Mouse (Mus musculus): ENCODE measurements around the gene Itga8. TPM values are rescaled to one million over a fixed set of nuclear protein-coding genes. Genes with fewer than 3 reads are reported as not detected.

Itga8 gene
- polyA plus RNA-seq, 1 experiment from 2014 or later, result 37.4 TPM

DNA sequence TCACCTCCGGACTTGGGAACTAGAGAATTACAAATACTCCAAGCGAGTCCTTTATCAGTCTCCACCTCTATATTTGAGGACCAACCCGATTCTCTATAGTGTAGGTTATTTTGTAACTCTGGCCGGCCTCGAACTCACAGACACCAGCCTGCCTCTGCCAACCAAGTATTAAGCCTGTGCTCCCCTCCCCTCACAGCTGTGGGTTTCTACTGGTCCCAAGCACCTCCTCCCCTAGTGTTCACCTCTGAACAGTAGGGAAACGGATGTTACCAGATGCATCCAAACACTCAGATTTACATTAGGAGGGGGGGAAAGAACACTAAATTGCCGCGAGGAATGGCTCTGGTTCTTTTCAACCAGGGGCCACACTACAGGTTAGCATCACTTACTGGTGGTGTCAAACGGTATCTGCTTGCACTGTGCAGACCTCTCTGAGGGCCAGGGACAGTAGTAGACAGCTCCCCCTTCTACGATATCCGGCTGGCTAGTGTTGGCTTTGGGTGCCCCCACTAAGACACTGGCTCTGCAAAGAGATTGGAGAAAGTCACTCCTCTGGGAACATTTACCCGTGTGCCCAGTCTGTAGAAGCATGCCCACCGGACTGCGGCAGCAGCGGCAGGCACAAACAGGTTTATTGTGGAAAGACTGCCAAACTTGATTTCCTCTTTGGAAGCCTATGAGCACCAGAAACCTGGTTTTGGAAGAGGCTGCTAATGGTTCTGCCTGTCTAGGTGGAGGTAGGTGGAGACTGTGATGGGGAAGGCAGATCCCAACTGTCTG lies 1.1 kb downstream of the Itga8 start:
- ATAC-seq (replicated peaks; ENCODE audit: low FRiP score, low read depth), result no peak
- H3K9ac ChIP-seq (ENCODE audit: low read depth, low read length), result peak overlapping the region; percentile 64
- no peaks in the 10 kb centered on the region for H3K27me3 ChIP-seq (ENCODE audit: insufficient read depth, low read length)
- peak overlapping the region; percentile 84 for H3K4me2 ChIP-seq (ENCODE audit: low read length)
- H3K4me1 ChIP-seq (replicated peaks; ENCODE audit: insufficient read depth, low read length), result 0 out of 2 replicates have a peak, but pooled peaks cover 5% of the 10 kb centered on the region
- no peaks in the 10 kb centered on the region for H3K9me3 ChIP-seq (replicated peaks; ENCODE audit: low read length)
- no peaks in the 10 kb centered on the region for H3K36me3 ChIP-seq (ENCODE audit: insufficient read depth, low read length)
- peak; percentile 53 for DNase-seq (ENCODE audit: low spot score)
- peak overlapping the region; percentile 65 for H3K4me3 ChIP-seq (replicated peaks; ENCODE audit: low read depth, low read length)
- no peak for TF ChIP-seq CTCF (IDR thresholded peaks at IDR 0.05; ENCODE audit: low read depth)
- 43% methylated on average over 15 of the region's 15 CpGs for WGBS
- H3K27ac ChIP-seq, result 0 out of 2 replicates have a peak overlapping the region, but pooled peaks have one; percentile 27

DNA sequence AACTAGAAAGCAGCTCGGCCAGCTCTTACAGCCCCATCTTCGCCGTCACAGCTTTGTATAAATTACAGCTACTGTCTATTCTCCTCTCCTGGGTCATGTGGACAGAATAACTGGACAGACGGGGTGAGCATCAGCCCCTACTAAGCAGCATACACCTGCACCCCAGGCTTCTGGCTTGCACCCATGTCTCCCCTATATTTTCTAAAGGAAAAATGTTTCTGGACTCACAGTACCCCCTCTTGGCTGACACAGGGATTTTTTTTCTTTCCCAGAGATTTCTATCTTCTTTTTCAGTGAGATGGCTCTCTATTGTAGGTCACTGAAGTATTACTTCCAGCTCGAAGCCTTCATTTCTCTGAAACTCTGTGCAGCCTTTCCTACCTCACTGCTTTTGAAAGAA lies 4.4 kb downstream of the Itga8 start:
- Histone ChIP-seq H3K9me3 (replicated peaks; ENCODE audit: low read length) (no peaks in the 10 kb centered on the region), H3K4me1 (replicated peaks; ENCODE audit: insufficient read depth, low read length) (peaks cover 14% of the 10 kb centered on the region; the same call in 1 of the 2 replicates), H3K4me2 (ENCODE audit: low read length) (no peak overlapping the region), H3K9ac (ENCODE audit: low read depth, low read length) (no peak overlapping the region), H3K36me3 (ENCODE audit: insufficient read depth, low read length) (no peaks in the 10 kb centered on the region), H3K27ac (no peak overlapping the region), H3K4me3 (replicated peaks; ENCODE audit: low read depth, low read length) (no peak overlapping the region), H3K27me3 (ENCODE audit: insufficient read depth, low read length) (no peaks in the 10 kb centered on the region)
- WGBS, result 73% methylated on average over 5 of the region's 5 CpGs
- ATAC-seq (replicated peaks; ENCODE audit: low FRiP score, low read depth), result no peak
- DNase-seq (ENCODE audit: low spot score), result no peak
- peak; percentile 45 for TF ChIP-seq CTCF (IDR thresholded peaks at IDR 0.05; ENCODE audit: low read depth)

DNA sequence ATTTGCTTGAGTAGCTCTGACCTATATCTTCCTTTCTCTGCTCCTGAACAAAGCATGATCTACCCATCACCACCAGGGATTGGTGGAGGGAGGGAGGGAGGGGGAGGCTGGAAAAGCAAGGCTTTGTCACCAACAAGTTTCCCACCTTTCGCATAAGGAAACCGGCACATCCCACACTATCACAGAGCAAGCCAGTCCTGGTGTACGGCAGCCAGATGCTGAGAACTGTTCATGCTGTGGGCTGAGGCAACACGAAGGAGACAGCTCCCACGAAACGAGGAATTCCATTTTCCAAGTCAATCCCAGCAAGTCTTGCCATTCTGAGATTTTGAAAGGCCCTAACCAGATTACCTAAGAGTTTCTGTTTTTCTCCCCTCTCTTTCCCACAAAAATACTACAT lies 6.6 kb downstream of the Itga8 start:
- TF ChIP-seq CTCF (IDR thresholded peaks at IDR 0.05; ENCODE audit: low read depth), result no peak
- ATAC-seq (replicated peaks; ENCODE audit: low FRiP score, low read depth) (no peak), DNase-seq (ENCODE audit: low spot score) (no peak)
- Histone ChIP-seq H3K27ac (no peak overlapping the region), H3K4me2 (ENCODE audit: low read length) (no peak overlapping the region), H3K9me3 (replicated peaks; ENCODE audit: low read length) (no peaks in the 10 kb centered on the region), H3K4me1 (replicated peaks; ENCODE audit: insufficient read depth, low read length) (peaks cover 14% of the 10 kb centered on the region; the same call in 1 of the 2 replicates), H3K4me3 (replicated peaks; ENCODE audit: low read depth, low read length) (no peak overlapping the region), H3K27me3 (ENCODE audit: insufficient read depth, low read length) (no peaks in the 10 kb centered on the region), H3K9ac (ENCODE audit: low read depth, low read length) (no peak overlapping the region), H3K36me3 (ENCODE audit: insufficient read depth, low read length) (no peaks in the 10 kb centered on the region)
- 46% methylated on average over 6 of the region's 6 CpGs for WGBS

DNA sequence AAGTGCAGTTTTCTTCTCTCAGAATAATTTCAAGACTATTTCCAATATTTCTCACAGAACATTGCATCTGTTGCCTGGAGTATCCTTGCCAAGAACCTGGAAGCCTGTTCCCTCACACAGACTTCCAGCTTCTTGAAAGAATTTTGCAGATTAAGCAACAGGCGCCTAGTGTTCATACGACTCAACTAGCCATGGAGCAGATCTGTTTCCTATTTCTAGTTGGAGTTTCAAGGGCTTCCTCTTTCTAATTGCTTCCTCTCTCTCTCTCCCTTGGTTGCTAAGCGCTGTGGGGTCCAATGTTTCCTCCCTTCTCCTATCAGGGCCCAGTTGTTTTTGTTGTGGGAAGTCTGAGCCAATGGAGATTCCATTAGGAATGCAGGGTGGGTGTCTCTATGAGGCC lies 7.7 kb downstream of the Itga8 start:
- Histone ChIP-seq H3K4me3 (replicated peaks; ENCODE audit: low read depth, low read length) (no peak overlapping the region), H3K4me1 (replicated peaks; ENCODE audit: insufficient read depth, low read length) (peaks cover 13% of the 10 kb centered on the region; the same call in 1 of the 2 replicates), H3K9ac (ENCODE audit: low read depth, low read length) (no peak overlapping the region), H3K36me3 (ENCODE audit: insufficient read depth, low read length) (no peaks in the 10 kb centered on the region), H3K4me2 (ENCODE audit: low read length) (no peak overlapping the region), H3K27me3 (ENCODE audit: insufficient read depth, low read length) (no peaks in the 10 kb centered on the region), H3K9me3 (replicated peaks; ENCODE audit: low read length) (no peaks in the 10 kb centered on the region), H3K27ac (no peak overlapping the region)
- WGBS, result 34% methylated on average over 3 of the region's 3 CpGs
- no peak; the same call in 1 of the 2 replicates for ATAC-seq (replicated peaks; ENCODE audit: low FRiP score, low read depth)
- peak; percentile 64 for DNase-seq (ENCODE audit: low spot score)
- TF ChIP-seq CTCF (IDR thresholded peaks at IDR 0.05; ENCODE audit: low read depth), result no peak

DNA sequence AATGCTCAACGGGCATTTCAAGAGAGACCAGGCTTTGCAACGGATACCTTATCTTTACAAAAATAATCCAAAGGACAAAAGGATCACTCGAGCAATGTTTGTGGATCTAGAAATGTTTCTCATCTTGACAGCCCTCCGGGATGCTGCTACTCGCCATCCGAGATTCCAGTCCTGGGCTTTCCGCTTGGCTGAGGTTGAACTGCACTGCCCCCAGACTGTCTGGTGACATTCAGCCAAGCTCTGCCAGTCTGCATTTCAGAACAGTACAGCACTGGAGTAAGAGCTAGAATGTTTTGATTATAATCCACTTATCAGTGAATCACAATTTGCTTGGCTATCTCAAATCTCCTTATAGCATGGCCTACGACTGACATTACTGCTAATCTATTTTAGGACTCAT lies 8.3 kb downstream of the Itga8 start:
- H3K36me3 ChIP-seq (ENCODE audit: insufficient read depth, low read length), result no peaks in the 10 kb centered on the region
- no peak overlapping the region for H3K4me2 ChIP-seq (ENCODE audit: low read length)
- TF ChIP-seq CTCF (IDR thresholded peaks at IDR 0.05; ENCODE audit: low read depth), result peak; percentile 11; the same call in 1 of the 2 replicates
- DNase-seq (ENCODE audit: low spot score), result peak; percentile 68
- no peak overlapping the region for H3K27ac ChIP-seq
- 49% methylated on average over 8 of the region's 8 CpGs for WGBS
- H3K4me1 ChIP-seq (replicated peaks; ENCODE audit: insufficient read depth, low read length), result peaks cover 10% of the 10 kb centered on the region; the same call in 1 of the 2 replicates
- ATAC-seq (replicated peaks; ENCODE audit: low FRiP score, low read depth), result no peak; the same call in 1 of the 2 replicates
- no peak overlapping the region for H3K9ac ChIP-seq (ENCODE audit: low read depth, low read length)
- no peaks in the 10 kb centered on the region for H3K27me3 ChIP-seq (ENCODE audit: insufficient read depth, low read length)
- H3K9me3 ChIP-seq (replicated peaks; ENCODE audit: low read length), result no peaks in the 10 kb centered on the region
- no peak overlapping the region for H3K4me3 ChIP-seq (replicated peaks; ENCODE audit: low read depth, low read length)

DNA sequence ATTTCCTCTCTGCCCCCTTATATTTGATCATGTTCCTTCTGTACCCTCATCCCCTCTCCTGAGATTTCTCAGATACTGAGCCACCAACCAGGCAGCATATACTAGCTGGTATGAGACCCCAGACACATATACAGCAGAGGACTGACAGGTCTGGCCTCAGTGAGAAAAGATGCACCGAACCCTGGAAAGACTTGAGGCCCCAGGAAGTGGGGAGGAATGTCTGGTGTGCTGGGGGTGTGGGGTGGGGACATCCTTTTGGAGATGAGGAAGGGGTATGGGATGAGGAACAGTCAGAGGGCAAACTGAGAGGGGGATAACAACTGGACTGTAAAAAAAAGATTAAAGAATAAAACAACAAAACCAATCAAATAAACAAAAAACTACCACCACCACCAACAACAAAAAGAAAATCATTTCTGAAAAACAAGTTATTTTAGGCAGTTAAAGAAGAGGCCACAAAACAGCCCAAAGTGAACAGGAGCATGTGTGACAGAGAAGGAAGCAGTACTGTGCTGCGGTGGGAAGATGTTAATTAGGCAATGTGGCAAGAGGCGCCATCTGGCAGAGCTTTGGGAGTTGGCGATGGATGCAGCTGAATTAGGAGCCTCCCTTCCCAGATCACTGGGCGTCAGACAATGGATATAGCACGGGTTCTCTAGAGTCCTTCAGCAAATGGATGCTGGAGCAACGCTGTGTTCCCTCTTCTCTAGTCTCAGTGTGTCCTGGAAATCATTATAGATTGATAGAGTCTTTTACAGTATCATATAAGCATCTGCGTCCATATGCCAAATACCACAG lies 9.5 kb downstream of the Itga8 start:
- ATAC-seq (replicated peaks; ENCODE audit: low FRiP score, low read depth), result no peak
- no peak overlapping the region for H3K4me2 ChIP-seq (ENCODE audit: low read length)
- no peak for TF ChIP-seq CTCF (IDR thresholded peaks at IDR 0.05; ENCODE audit: low read depth)

More for the DNA sequence above, 9.5 kb downstream of the Itga8 start:
- Histone ChIP-seq H3K27me3 (ENCODE audit: insufficient read depth, low read length) (no peaks in the 10 kb centered on the region), H3K9ac (ENCODE audit: low read depth, low read length) (no peak overlapping the region), H3K4me1 (replicated peaks; ENCODE audit: insufficient read depth, low read length) (peaks cover 10% of the 10 kb centered on the region; the same call in 1 of the 2 replicates), H3K9me3 (replicated peaks; ENCODE audit: low read length) (no peaks in the 10 kb centered on the region), H3K4me3 (replicated peaks; ENCODE audit: low read depth, low read length) (no peak overlapping the region), H3K27ac (no peak overlapping the region), H3K36me3 (ENCODE audit: insufficient read depth, low read length) (no peaks in the 10 kb centered on the region)
- DNase-seq (ENCODE audit: low spot score), result no peak
- 55% methylated on average over 8 of the region's 8 CpGs for WGBS

All from kidney, postnatal 0 days (tissue).